Mouse (Mus musculus) intestine, postnatal 0 days (tissue): ENCODE measurements at regions not wholly inside any gene's neighbourhood (a gene's known extent, or its start where the extent isn't known, plus 50 kb on each side); places are given as distances from the start of the nearest gene placed in this dataset.

Experiments
- ATAC-seq: fragments of 200-750 bp; cut with Nextera tagmentation; 2 replicates; pipeline ENCODE4 v1.8.0; 2017; ENCODE audit warnings: mild to moderate bottlenecking, moderate TSS enrichment, moderate library complexity
- H3K27ac ChIP-seq: fragments of 300-500 bp; sonication (generic); 2 replicates; pipeline ENCODE4 v1.5.1; 2014; ENCODE audit warnings: mild to moderate bottlenecking, low read depth, low read length, moderate library complexity
- H3K27me3 ChIP-seq: fragments of 300-500 bp; sonication (generic); replicated peaks from 2 replicates; pipeline ENCODE4 v1.6.1; 2014; ENCODE audit warnings: low read length, mixed read lengths; ENCODE audit not compliant: control insufficient read depth, insufficient read depth
- H3K36me3 ChIP-seq: fragments of 300-500 bp; sonication (generic); 2 replicates; pipeline ENCODE4 v1.6.1; 2014; ENCODE audit warnings: mild to moderate bottlenecking, moderate library complexity; ENCODE audit not compliant: control insufficient read depth, insufficient read depth
- H3K4me1 ChIP-seq: fragments of 300-500 bp; sonication (generic); replicated peaks from 2 replicates; pipeline ENCODE4 v1.6.1; 2014; ENCODE audit warnings: antibody characterized with exemption, low read length, mixed read lengths; ENCODE audit not compliant: control insufficient read depth, insufficient read depth
- H3K4me2 ChIP-seq: fragments of 300-500 bp; sonication (generic); replicated peaks from 2 replicates; pipeline ENCODE4 v1.6.1; 2014; ENCODE audit warnings: low read depth, mild to moderate bottlenecking, moderate library complexity
- H3K4me3 ChIP-seq: fragments of 300-500 bp; sonication (generic); 2 replicates; pipeline ENCODE4 v1.5.1; 2014; ENCODE audit warnings: low read depth, low read length
- H3K9ac ChIP-seq: fragments of 300-500 bp; sonication (generic); 2 replicates; pipeline ENCODE4 v1.6.1; 2014; ENCODE audit warnings: mild to moderate bottlenecking, low read depth, low read length
- H3K9me3 ChIP-seq: fragments of 300-500 bp; sonication (generic); 2 replicates; pipeline ENCODE4 v1.6.1; 2016; ENCODE audit warnings: mixed run types; ENCODE audit not compliant: control insufficient read depth
- CTCF ChIP-seq: sonication (generic); IDR thresholded peaks from 2 replicates; pipeline ENCODE4 v1.5.1; 2016; ENCODE audit warnings: low read depth, mild to moderate bottlenecking, control low read depth, antibody characterized with exemption, moderate library complexity
- WGBS: fragments of 180-500 bp; shearing (Covaris S2); extraction: QIAGEN DNeasy Blood & Tissue Kit; methylation state at CpG from one replicate; pipeline ENCODE4 v1.1.7; 2014; 5-methylcytosine and 5-hydroxymethylcytosine counted together

DNA sequence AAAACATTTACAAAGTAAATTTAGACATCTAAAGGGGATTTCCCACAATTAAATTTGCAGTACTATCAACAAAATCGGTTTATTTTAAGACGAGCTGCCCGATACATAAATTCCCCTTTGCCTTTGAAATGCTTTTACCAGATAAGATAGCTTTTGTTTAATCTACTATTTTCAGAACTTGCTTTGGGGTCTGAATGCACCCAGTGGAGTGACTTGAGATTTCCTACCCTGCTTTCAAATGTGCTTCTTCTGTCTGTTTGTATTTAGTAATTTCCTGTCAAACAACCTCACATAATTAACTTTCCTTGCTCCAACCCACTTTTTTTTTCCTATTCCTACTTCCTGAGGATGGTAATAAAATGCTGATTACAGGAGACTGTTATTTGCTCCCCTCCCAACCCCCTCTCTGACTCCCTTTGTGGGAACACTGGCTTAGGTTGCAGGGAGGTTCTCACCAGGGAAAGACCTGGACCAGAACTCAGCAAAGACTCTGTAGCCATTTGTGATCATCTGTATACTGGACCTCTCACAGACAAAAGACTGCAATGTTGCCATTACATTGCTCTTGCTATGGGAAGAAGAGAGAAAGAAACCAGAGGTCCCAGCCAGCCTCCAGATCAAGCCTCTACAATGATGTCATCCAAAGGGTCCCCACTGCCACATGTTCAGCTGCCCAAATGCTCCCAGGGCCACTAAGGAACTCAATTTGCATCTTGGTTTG, 318.1 kb downstream of the Sox4 start:
- no peak overlapping the region for H3K4me2 ChIP-seq
- no peak for ATAC-seq
- H3K9me3 ChIP-seq: no peaks in the 10 kb centered on the region
- TF ChIP-seq CTCF: no peak
- H3K27me3 ChIP-seq: no peaks in the 10 kb centered on the region
- no peak overlapping the region for H3K27ac ChIP-seq
- H3K9ac ChIP-seq: no peak overlapping the region
- no peaks in the 10 kb centered on the region for H3K4me1 ChIP-seq
- no peak overlapping the region for H3K4me3 ChIP-seq
- no peaks in the 10 kb centered on the region for H3K36me3 ChIP-seq
- WGBS: 23% methylated on average over 3 of the region's 3 CpGs

DNA sequence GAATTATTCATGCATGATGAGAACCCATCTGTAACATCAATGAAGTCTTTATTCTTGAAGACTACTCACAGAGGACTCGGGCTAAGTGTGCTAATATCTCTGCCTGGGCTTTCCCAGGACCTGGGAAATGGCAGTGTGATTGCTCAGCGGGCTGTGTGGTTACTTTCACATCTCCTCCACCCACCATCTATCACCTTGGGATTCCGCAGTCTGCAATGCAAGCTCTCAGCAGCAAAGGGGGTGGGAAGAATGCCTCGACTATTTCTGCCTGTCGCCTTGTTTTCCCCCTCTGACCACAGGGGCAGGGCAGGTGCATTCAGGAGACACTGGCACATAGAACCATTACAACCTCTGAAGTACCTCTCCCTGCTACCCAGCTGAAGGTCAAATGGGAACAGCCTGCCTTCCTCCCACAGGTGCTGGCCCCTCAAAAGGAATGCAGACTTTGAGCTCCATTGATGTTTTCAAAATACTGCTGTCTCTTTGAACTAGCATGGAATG, 319.9 kb downstream of the Sox4 start:
- no peak overlapping the region for H3K4me3 ChIP-seq
- H3K9ac ChIP-seq: no peak overlapping the region
- no peaks in the 10 kb centered on the region for H3K27me3 ChIP-seq
- WGBS: 58% methylated on average over 5 of the region's 5 CpGs
- no peak for ATAC-seq
- H3K9me3 ChIP-seq: no peaks in the 10 kb centered on the region
- no peak for TF ChIP-seq CTCF
- H3K4me1 ChIP-seq: no peaks in the 10 kb centered on the region
- no peak overlapping the region for H3K4me2 ChIP-seq
- no peak overlapping the region for H3K27ac ChIP-seq
- no peaks in the 10 kb centered on the region for H3K36me3 ChIP-seq

DNA sequence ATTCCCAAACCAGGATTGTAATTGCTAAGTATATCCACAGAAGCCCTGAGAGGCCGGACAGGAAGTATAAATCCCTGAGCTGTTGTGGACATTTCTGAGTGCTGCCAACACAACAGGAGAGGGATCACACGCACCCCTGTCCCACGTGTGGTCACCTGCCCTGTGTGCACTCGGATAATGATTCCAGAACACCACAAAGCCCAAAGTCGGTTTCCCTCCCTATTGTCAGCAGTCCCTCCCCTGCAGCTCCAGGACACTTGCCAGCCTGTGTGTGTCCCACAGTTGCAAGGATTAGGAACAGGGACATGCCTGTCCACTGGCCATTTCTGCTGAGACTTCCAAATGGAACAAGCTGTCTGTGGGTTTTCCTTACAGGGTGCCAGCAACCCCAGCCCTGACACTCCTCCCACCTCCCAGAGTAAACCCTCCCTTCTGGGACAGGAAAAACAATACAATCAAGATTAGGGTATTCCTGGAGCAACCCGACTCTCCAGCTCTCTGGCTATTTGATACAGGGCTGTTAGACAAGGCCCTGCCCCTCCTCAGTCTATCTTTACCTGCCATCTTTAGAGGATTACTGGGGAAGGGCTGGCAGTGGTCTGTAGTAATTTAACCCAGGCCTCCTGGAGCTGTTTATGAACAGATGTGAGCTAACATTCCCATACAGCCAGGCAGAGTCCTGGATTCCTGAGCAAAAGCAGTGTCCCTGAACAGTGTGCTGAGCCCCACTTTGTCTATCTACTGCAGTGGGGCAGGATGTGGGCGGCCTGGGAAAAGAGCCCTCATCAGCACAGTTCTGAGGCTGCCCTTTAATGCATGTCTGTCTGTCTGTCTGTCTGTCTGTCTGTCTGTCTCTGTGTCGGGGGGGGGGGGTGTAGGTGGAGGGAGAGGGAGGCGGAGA, 323.8 kb downstream of the Sox4 start:
- TF ChIP-seq CTCF: no peak
- Histone ChIP-seq H3K4me2 (no peak overlapping the region), H3K36me3 (no peaks in the 10 kb centered on the region), H3K9me3 (no peaks in the 10 kb centered on the region), H3K27me3 (no peaks in the 10 kb centered on the region), H3K4me1 (no peaks in the 10 kb centered on the region), H3K27ac (no peak overlapping the region), H3K9ac (no peak overlapping the region), H3K4me3 (no peak overlapping the region)
- ATAC-seq: 0 out of 2 replicates have a peak, but pooled peaks have one; percentile 13
- 40% methylated on average over 9 of the region's 9 CpGs for WGBS

DNA sequence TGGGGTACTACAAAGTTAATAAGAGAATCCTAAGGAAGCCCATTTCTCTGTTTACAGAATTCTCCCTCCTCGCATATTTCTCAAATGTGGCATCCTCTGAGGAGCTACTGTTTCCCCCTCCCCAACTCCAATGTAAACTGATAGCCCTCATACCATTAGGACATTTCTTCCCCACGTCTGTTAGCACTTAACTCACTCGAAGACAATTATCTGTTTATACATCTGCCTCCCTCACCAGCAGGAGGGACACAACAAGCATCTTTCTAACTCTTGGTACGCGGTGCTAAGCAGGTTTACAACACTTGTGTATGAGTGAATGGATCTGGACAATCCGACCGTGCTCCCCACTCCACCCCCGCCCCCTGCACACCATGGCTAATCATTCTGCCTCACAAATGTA, 324.8 kb downstream of the Sox4 start:
- Histone ChIP-seq H3K27ac (no peak overlapping the region), H3K9ac (no peak overlapping the region), H3K27me3 (no peaks in the 10 kb centered on the region), H3K36me3 (no peaks in the 10 kb centered on the region), H3K9me3 (no peaks in the 10 kb centered on the region), H3K4me1 (no peaks in the 10 kb centered on the region), H3K4me2 (no peak overlapping the region), H3K4me3 (no peak overlapping the region)
- WGBS: 69% methylated on average over 8 of the region's 8 CpGs
- TF ChIP-seq CTCF: no peak
- ATAC-seq: no peak

DNA sequence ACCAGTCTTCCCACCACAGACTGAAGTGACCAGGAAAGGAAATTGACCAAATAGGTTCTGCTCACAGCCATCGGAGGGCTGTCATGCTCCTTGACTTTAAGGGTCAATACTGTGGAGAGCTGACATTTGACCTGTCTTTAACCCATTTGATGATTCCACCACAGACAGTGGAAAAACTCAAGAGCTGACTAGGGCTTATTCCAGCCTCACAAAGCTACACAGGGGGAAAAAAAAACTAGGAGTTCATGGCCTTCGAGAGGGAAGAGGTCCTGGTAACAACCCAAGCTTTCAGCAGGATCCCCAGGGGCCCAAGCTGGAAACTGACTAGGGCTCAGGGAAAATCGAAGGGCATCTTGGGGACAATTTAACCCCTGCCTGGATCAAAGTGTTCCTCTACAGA, 334.6 kb downstream of the Sox4 start:
- ATAC-seq: no peak
- H3K9ac ChIP-seq: no peak overlapping the region
- no peaks in the 10 kb centered on the region for H3K36me3 ChIP-seq
- H3K9me3 ChIP-seq: no peaks in the 10 kb centered on the region
- 44% methylated on average over 3 of the region's 3 CpGs for WGBS
- no peak overlapping the region for H3K4me2 ChIP-seq
- TF ChIP-seq CTCF: no peak
- no peaks in the 10 kb centered on the region for H3K4me1 ChIP-seq
- H3K27me3 ChIP-seq: no peaks in the 10 kb centered on the region
- no peak overlapping the region for H3K27ac ChIP-seq
- H3K4me3 ChIP-seq: no peak overlapping the region

DNA sequence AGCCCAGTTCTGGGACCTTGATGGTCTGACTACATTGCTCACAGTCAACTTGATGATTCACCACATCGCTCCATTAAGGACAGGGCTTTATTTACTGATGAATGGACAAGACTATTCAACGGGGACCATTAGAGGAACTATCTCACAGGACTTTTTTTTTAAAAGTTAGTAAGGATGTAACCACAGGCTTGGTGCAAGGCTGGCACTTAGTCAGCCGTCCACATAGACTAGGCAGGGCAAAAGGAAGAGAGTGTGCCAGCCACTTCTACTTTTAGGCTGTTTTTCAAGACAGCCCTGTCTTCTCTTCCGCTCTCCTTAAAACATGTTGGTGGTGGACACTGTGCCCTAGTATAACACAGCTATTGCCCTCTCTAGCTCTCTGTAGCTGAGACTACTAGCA, 336.0 kb downstream of the Sox4 start:
- Histone ChIP-seq H3K9ac (no peak overlapping the region), H3K27ac (no peak overlapping the region), H3K36me3 (no peaks in the 10 kb centered on the region), H3K4me3 (no peak overlapping the region), H3K4me2 (no peak overlapping the region), H3K27me3 (no peaks in the 10 kb centered on the region), H3K9me3 (no peaks in the 10 kb centered on the region), H3K4me1 (no peaks in the 10 kb centered on the region)
- no peak for ATAC-seq
- no peak for TF ChIP-seq CTCF
- WGBS: 91% methylated on average over 4 of the region's 4 CpGs
